In genomic region chr9:66511580-66512350, GRCm38 (mm10) we compare ENCODE assay signal across 8 mouse cellular contexts. TPM values are rescaled to one million over a fixed set of nuclear protein-coding genes. Genes with fewer than 3 reads are reported as not detected.
DNase-seq lines count a peak whose midpoint lies in the region; ATAC-seq lines count a peak whose summit lies in the region.

No protein-coding gene starts in this region.

- peak; percentile 83 for DNase-seq in adipocyte (ENCODE audit: low spot score)
- DNase-seq in embryo, embryonic 10 days (ENCODE audit: low spot score): peak; percentile 95
- peak; percentile 94 for DNase-seq in gastrocnemius, postnatal 14 days
- DNase-seq in intestine, embryonic 14.5 days (ENCODE audit: low spot score): peak; percentile 90
- peak; percentile 97 to 98 for DNase-seq in left cerebral cortex, postnatal 14 days (ENCODE audit: low spot score in 2 of 2)
- peak; percentile 96 for DNase-seq in mesoderm, embryonic 11.5 days (ENCODE audit: low read depth, low spot score)
- peak; percentile 96 to 97 for DNase-seq in right cerebral cortex, postnatal 36 days (ENCODE audit: low spot score in 2 of 2)
- peak; percentile 90 for DNase-seq in yolk sac, embryonic 10.5 days (ENCODE audit: low spot score)

- H3K4me3 ChIP-seq in intestine, embryonic 14.5 days (ENCODE audit: low read depth, low read length): peak overlapping the region; percentile 69

- H3K27me3 ChIP-seq in intestine, embryonic 14.5 days (replicated peaks; ENCODE audit: control insufficient read depth, insufficient read depth, low read length): no peaks in the 10 kb centered on the region

- peaks cover 46% of the 10 kb centered on the region for H3K36me3 ChIP-seq in intestine, embryonic 14.5 days (ENCODE audit: control insufficient read depth, insufficient read depth, low read length)

- peak overlapping the region; percentile 98 for H3K27ac ChIP-seq in intestine, embryonic 14.5 days (ENCODE audit: low read depth)

- intact Hi-C loops in gastrocnemius, postnatal 14 days (cut with DNase I; ENCODE audit: low total_unique reads): no loop called here
- intact Hi-C loops in left cerebral cortex, postnatal 14 days (cut with DNase I): loop anchor here (5.0 to 10.0 kb wide), 4 partner anchors 81 to 313 kb away; partner anchors contain the start of gene Usp3

- H3K9me3 ChIP-seq in intestine, embryonic 14.5 days (ENCODE audit: control insufficient read depth, low read length): no peaks in the 10 kb centered on the region

- peak; percentile 84 for ATAC-seq in intestine, embryonic 14.5 days (replicated peaks; ENCODE audit: low FRiP score, low TSS enrichment, low read depth)

- H3K9ac ChIP-seq in intestine, embryonic 14.5 days (ENCODE audit: low read length): peak overlapping the region; percentile 79

- WGBS in intestine, embryonic 14.5 days: under 1% methylated on average over 74 of the region's 78 CpGs

- H3K4me1 ChIP-seq in intestine, embryonic 14.5 days (replicated peaks; ENCODE audit: control insufficient read depth, insufficient read depth, low read length): peaks cover 25% of the 10 kb centered on the region

- peak overlapping the region; percentile 99 for H3K4me2 ChIP-seq in intestine, embryonic 14.5 days (ENCODE audit: low read length)

RNA-seq across cellular contexts. Expression of gene Fbxl22, which starts 2.6 kb away (rescaled TPM):
- 10 to 100 TPM; 19.0 to 32.5 TPM for total RNA-seq in gastrocnemius, postnatal 14 days (2021)
- 14.2 and 14.7 TPM in 2 replicates for polyA plus RNA-seq in intestine, embryonic 14.5 days (2014; fragmentation: Nextera tagmentation; extraction: Ambion mirVana)
- total RNA-seq in left cerebral cortex, postnatal 14 days (2021): under 1 TPM; 0.13 to 0.40 TPM

Comparison
In these comparisons a context has a peak if more than half of its experiments do, and no peak if none do; other contexts are left out.
1. Peak in every context shown above with its lines: DNase-seq, ATAC-seq, H3K4me3 ChIP-seq and H3K27ac ChIP-seq.
2. RNA of gene Fbxl22, which starts 2.6 kb away (total RNA-seq): 19.0 to 32.5 TPM in gastrocnemius, postnatal 14 days; 0.13 to 0.40 TPM in left cerebral cortex, postnatal 14 days; every median in the first group is over 10 times any median in the second.